Mouse (Mus musculus) limb, embryonic 12.5 days (tissue): ENCODE results near the gene Mapkapk2. TPM values are rescaled to one million over a fixed set of nuclear protein-coding genes. Genes with fewer than 3 reads are reported as not detected.
A peak's percentile ranks its signal among the peaks of the same experiment; 100 is the strongest.
"Not testable (repeated sequence)": the region's sequence is repeated elsewhere in the genome, so short reads cannot be mapped to it uniquely, and the experiment has no call there.

Source experiments
- ATAC-seq: fragments of 200-750 bp; cut with Nextera tagmentation; 2 replicates; pipeline ENCODE4 v1.8.0; 2017; ENCODE audit warnings: low read depth, moderate TSS enrichment; ENCODE audit not compliant: insufficient number of reproducible peaks, insufficient read depth, low FRiP score, low TSS enrichment
- H3K27ac ChIP-seq: fragments of 300-500 bp; sonication (generic); 2 replicates; pipeline ENCODE4 v1.5.1; 2016; ENCODE audit warnings: mild to moderate bottlenecking, moderate library complexity
- H3K27me3 ChIP-seq: fragments of 300-500 bp; sonication (generic); 2 replicates; pipeline ENCODE4 v1.6.1; 2016; ENCODE audit warnings: mild to moderate bottlenecking, moderate library complexity
- H3K36me3 ChIP-seq: fragments of 300-500 bp; sonication (generic); 2 replicates; pipeline ENCODE4 v1.6.1; 2016; ENCODE audit warnings: mild to moderate bottlenecking, moderate library complexity
- H3K4me1 ChIP-seq: fragments of 300-500 bp; sonication (generic); replicated peaks from 2 replicates; pipeline ENCODE4 v1.6.1; 2016
- H3K4me2 ChIP-seq: fragments of 300-500 bp; sonication (generic); 2 replicates; pipeline ENCODE4 v1.6.1; 2016; ENCODE audit warnings: mild to moderate bottlenecking, moderate library complexity
- H3K4me3 ChIP-seq: fragments of 300-500 bp; sonication (generic); replicated peaks from 2 replicates; pipeline ENCODE4 v1.5.1; 2016; ENCODE audit warnings: mild to moderate bottlenecking
- H3K9ac ChIP-seq: fragments of 300-500 bp; sonication (generic); replicated peaks from 2 replicates; pipeline ENCODE4 v1.6.1; 2016; ENCODE audit warnings: mild to moderate bottlenecking, moderate library complexity
- H3K9me3 ChIP-seq: fragments of 300-500 bp; sonication (generic); 2 replicates; pipeline ENCODE4 v1.6.1; 2016; ENCODE audit warnings: mild to moderate bottlenecking, moderate library complexity
- WGBS: fragments of 180-500 bp; shearing (Covaris S2); methylation state at CpG from one replicate; pipeline ENCODE4 v1.1.7; 2016; 5-methylcytosine and 5-hydroxymethylcytosine counted together
- polyA plus RNA-seq: library from polyadenylated mRNA; unstranded; fragments of >200 nt; fragmentation: Nextera tagmentation; extraction: Ambion mirVana; gene quantifications from 2 replicates; pipeline ENCODE4 v1.2.1, GENCODE M21; 2016

The Mapkapk2 gene
- 56.3 and 58.9 TPM in 2 replicates for polyA plus RNA-seq

DNA sequence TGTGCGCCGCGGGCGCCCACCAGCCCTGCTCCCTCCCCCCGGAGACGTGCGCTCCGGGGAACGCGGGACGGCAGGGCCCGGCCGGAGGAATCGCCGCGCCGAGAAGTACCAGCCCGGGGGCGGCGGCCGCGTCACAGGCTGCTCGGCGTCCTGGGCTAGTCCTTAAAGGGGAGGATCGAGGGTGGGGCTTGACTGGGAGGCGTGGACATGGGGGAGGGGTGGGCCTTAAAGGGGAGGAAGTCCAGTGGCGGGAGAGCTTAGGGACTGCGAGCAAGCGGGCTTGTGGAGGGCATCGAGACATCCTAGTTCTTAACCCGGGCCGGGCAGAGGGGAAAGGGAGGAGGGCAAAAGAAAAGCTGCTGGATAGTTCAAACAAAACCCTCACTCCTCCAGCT lies at the start of gene Mapkapk2:
Mapkapk2 (minus strand) TSS at position 127 of the 395 bp plus-strand sequence.
- ATAC-seq: peak; percentile 90
- peak within 1 kb of the TSS; percentile 95 for H3K9ac ChIP-seq
- no peaks in the 10 kb centered on the region for H3K36me3 ChIP-seq
- peak within 1 kb of the TSS; percentile 79 for H3K4me2 ChIP-seq
- H3K4me3 ChIP-seq: peak within 1 kb of the TSS; percentile 96
- H3K27ac ChIP-seq: peak within 1 kb of the TSS; percentile 93
- H3K4me1 ChIP-seq: peaks cover 31% of the 10 kb centered on the region
- H3K9me3 ChIP-seq: no peaks in the 10 kb centered on the region
- H3K27me3 ChIP-seq: no peaks in the 10 kb centered on the region
- under 1% methylated on average over 21 of the region's 32 CpGs for WGBS

DNA sequence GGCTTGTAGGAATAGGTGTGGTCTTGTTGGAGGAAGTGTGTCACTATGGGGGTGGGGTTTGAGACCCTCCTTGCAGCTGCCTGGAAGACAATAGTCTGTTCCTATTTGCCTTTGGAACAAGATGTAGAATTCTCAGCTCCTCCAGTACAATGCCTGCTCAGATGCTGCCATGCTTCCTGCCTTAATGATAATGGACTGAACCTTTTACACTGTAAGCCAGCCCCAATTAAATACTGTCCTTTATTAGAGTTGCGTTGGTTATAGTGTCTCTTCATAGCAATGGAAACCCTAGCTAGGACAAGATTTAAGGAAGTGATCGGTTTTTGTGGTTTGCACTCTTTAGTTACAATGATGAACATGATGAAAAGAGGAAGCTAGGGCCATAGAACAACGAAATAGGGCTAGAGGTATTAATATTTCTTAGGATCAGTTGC lies 48.6 kb upstream of the Mapkapk2 start:
- 83% methylated on average over 3 of the region's 3 CpGs for WGBS
- Histone ChIP-seq H3K4me3 (no peak overlapping the region), H3K9me3 (no peaks in the 10 kb centered on the region), H3K4me2 (no peak overlapping the region), H3K36me3 (no peaks in the 10 kb centered on the region), H3K9ac (no peak overlapping the region), H3K27me3 (no peaks in the 10 kb centered on the region), H3K4me1 (no peaks in the 10 kb centered on the region), H3K27ac (no peak overlapping the region)
- ATAC-seq: no peak

DNA sequence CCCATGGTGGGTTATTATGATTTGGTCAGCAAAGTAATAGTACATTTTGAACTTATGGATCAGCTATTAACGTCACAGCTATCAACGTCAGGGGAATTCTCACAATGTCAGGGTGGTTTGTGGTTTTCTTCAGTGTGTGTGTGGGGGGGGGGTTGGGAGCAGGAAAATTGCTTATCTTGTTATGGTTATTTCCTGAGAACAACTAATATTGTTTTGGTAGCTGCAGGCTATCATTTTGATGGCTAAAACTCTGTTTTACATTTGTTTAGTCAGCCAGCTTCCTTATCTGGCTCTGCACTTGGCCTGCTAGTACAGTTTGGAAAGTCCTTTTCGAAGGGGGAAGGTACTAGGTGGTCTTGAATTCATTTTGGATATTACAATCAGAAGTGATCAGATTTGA lies 47.6 kb upstream of the Mapkapk2 start:
- not testable (repeated sequence) for H3K27me3 ChIP-seq, ATAC-seq, H3K9me3 ChIP-seq, H3K4me2 ChIP-seq, H3K36me3 ChIP-seq, H3K4me3 ChIP-seq, H3K9ac ChIP-seq, H3K27ac ChIP-seq, H3K4me1 ChIP-seq
- WGBS: 90% methylated on average over 3 of the region's 3 CpGs

DNA sequence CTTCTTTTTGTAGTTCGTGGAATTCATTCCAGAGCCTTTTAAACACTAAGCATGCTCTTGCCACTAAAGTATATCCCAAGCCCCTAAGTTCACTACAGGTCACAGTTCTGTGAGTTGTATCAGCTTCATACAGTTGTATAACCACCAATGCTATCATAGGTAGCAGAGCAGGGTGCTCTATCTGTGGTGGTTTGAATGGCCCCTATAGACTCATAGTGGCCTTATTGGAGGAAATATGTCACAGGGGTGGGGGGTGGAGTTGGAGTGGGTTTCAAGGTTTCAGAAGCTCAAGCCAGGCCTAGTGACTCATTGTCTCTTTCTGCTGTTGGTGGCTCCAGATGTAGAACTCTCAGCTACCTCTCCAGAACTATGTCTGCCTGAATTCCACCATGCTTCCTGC lies 44.8 kb upstream of the Mapkapk2 start:
- Histone ChIP-seq H3K9ac (no peak overlapping the region), H3K27me3 (no peaks in the 10 kb centered on the region), H3K9me3 (no peaks in the 10 kb centered on the region), H3K4me2 (no peak overlapping the region), H3K4me1 (no peaks in the 10 kb centered on the region), H3K27ac (no peak overlapping the region), H3K4me3 (no peak overlapping the region), H3K36me3 (no peaks in the 10 kb centered on the region)
- ATAC-seq: no peak
- 76% methylated on average over 1 of the region's 1 CpGs for WGBS

DNA sequence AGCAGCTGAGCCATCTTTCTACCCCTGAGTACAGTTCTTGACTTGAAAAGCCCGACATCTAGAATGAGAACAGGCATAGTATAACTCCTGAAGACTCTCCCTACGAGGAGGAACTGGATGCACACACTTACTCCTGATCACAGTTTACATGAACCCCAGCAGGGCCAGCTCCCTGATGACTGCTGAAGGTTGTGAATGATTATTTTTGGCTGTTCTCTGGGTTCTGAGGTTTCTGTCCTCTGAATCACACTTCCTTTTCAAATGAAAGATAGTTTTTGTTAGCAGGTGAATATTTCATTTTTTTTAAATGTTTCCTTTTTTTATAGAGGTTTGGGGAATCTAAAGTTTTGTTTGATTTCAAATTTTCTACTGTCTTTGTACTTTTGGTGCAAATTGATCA lies 43.8 kb upstream of the Mapkapk2 start:
- Histone ChIP-seq H3K9me3 (no peaks in the 10 kb centered on the region), H3K36me3 (no peaks in the 10 kb centered on the region), H3K4me3 (no peak overlapping the region), H3K4me2 (no peak overlapping the region), H3K4me1 (no peaks in the 10 kb centered on the region), H3K27me3 (no peaks in the 10 kb centered on the region), H3K27ac (no peak overlapping the region), H3K9ac (no peak overlapping the region)
- ATAC-seq: no peak
- WGBS: 51% methylated on average over 2 of the region's 2 CpGs

DNA sequence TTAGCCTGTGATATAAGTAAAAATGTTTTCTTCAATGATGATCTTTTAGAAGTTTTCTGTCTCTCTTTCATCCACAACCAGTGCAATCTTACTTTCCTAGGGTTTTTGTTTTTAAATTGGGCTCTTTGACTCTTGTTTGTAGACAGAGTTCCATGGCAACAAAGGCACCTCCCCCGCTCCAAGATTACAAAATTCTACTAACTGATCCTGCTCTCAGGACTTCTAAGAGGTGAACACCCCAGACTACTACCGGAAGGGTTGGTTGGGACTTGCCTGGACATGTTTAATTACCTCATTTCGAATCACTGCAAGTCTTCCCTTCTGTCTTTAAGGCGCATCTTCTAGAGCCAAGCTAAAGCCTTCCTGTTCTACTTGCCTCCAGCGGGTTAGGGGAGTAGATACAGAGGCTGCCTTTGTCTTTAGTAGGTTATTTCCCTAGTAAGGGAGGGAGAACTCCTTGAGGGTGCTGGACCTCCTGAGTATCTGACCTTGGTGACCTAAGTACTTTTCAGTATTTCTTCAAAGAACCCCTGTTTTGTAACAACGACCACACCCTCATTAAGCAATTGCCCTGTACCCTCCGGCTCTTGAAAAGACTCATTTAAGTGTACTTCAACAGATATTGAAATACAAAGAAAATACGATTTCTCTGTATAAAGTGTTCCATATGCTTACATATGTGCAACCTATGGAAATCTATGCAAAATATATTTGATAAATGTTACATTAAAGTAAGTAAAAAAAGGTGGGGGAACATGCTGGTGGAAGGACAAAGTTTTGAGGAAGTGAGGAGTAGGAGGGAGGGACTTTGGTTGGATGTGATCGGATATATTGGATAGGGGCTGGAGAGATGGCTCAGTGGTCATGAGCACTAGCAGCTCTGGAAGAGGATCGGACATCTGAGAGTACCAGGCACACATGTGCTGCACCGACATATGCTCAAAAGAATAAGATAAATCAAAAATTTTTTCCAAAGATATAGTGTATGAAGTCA lies 41.8 kb upstream of the Mapkapk2 start:
- no peaks in the 10 kb centered on the region for H3K36me3 ChIP-seq
- peak overlapping the region; percentile 84 for H3K4me2 ChIP-seq
- H3K9ac ChIP-seq: no peak overlapping the region
- no peak overlapping the region for H3K27ac ChIP-seq
- no peaks in the 10 kb centered on the region for H3K27me3 ChIP-seq
- no peaks in the 10 kb centered on the region for H3K4me1 ChIP-seq
- WGBS: 71% methylated on average over 11 of the region's 11 CpGs
- ATAC-seq: no peak
- no peak overlapping the region for H3K4me3 ChIP-seq
- no peaks in the 10 kb centered on the region for H3K9me3 ChIP-seq

DNA sequence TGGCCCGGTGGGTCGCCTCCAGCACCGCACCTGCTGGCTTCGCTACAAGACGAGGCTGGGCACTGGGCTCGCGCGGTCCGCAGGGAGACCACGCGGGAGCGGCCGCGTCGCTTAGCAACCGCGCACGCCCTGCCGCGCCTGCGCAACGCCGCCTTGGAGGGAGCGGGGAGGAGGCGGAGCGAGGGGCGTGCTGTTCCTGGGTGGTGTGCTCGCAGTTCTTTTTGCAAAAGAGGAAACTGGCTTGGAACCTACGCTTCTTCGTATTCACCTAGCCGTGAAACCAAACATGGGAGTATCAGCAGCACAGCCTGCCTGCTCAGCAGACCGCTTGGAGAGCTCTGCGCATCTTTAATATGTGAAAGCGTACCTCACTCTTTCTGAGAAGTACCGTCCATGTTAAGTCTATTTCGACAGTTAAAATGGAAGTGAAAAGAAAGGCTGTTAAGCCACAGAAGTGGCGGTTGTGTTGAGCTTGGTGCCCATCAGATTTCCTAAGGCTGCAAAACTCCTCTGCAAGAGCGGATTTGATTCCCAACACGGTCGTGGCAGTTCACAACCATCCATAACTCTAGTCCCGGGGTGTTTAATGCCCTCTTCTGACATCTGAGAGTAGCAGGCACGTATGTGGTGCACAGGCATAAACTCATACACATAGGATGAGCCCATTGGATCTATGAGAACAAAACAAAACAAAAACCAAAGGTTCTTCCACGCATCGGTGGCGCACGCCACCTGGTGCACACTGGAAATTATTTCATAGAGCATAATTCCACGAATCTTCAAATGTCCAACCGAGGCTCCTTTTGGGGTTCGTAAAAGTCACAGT lies 40.8 kb upstream of the Mapkapk2 start, which contains the start of gene Dyrk3:
Dyrk3 (minus strand) TSS at position 150 of the 826 bp plus-strand sequence.
- ATAC-seq: peak; percentile 96
- H3K27me3 ChIP-seq: no peaks in the 10 kb centered on the region
- no peaks in the 10 kb centered on the region for H3K9me3 ChIP-seq
- 6% methylated on average over 49 of the region's 49 CpGs for WGBS
- peak within 1 kb of the TSS; percentile 84 for H3K4me2 ChIP-seq
- H3K36me3 ChIP-seq: no peaks in the 10 kb centered on the region
- H3K27ac ChIP-seq: peak within 1 kb of the TSS; percentile 83
- peak within 1 kb of the TSS; percentile 71 for H3K9ac ChIP-seq
- no peaks in the 10 kb centered on the region for H3K4me1 ChIP-seq
- H3K4me3 ChIP-seq: peak within 1 kb of the TSS; percentile 66

DNA sequence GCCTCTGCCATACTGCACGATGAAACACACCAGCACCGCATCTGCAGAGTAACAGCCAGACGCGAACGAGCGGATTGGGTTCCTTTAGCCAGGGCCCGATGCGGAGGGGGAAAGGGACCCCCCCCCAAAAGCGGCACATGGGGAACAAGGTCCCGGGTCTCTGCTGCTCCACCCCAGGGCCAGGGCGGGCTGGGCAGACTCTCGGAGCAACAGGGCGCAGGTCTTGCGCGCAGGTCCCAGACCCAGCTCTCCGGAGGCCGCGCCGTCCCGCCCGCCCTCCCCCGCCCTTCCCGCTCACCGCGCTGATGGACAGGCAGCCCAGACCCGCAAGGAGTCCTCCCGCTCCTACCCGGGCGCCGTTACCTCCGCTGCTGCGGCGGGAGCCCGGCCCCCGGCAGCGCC lies 40.1 kb upstream of the Mapkapk2 start:
- H3K36me3 ChIP-seq: no peaks in the 10 kb centered on the region
- no peaks in the 10 kb centered on the region for H3K27me3 ChIP-seq
- peak overlapping the region; percentile 71 for H3K9ac ChIP-seq
- WGBS: 0% methylated on average over 34 of the region's 36 CpGs
- H3K4me2 ChIP-seq: peak overlapping the region; percentile 84
- H3K4me3 ChIP-seq: peak overlapping the region; percentile 66
- no peaks in the 10 kb centered on the region for H3K4me1 ChIP-seq
- H3K27ac ChIP-seq: peak overlapping the region; percentile 83
- peak; percentile 84 for ATAC-seq
- no peaks in the 10 kb centered on the region for H3K9me3 ChIP-seq

DNA sequence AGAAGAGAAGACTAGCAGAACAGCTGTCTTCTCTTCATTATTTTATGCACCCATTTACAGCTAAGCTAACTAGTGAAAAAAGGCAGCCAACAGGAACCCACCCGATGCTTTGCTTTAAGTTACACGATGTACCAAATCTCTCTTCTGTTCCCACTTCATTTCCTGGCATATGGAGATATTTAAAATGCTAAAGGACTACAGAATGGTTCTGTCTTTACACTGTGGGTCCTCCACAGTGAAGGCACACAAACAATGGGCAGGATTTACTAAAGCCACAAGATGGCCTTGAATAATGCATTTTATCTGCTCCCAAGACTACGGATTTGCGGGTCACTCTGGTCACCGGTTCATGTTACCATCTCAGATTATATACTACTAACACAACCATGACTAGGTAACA lies 39.5 kb upstream of the Mapkapk2 start:
- no peak for ATAC-seq
- Histone ChIP-seq H3K9ac (no peak overlapping the region), H3K27me3 (no peaks in the 10 kb centered on the region), H3K9me3 (no peaks in the 10 kb centered on the region), H3K4me1 (no peaks in the 10 kb centered on the region), H3K4me3 (peak overlapping the region; percentile 66; the same call in 1 of the 2 replicates), H3K4me2 (peak overlapping the region; percentile 84), H3K36me3 (no peaks in the 10 kb centered on the region), H3K27ac (no peak overlapping the region)
- 24% methylated on average over 5 of the region's 5 CpGs for WGBS

DNA sequence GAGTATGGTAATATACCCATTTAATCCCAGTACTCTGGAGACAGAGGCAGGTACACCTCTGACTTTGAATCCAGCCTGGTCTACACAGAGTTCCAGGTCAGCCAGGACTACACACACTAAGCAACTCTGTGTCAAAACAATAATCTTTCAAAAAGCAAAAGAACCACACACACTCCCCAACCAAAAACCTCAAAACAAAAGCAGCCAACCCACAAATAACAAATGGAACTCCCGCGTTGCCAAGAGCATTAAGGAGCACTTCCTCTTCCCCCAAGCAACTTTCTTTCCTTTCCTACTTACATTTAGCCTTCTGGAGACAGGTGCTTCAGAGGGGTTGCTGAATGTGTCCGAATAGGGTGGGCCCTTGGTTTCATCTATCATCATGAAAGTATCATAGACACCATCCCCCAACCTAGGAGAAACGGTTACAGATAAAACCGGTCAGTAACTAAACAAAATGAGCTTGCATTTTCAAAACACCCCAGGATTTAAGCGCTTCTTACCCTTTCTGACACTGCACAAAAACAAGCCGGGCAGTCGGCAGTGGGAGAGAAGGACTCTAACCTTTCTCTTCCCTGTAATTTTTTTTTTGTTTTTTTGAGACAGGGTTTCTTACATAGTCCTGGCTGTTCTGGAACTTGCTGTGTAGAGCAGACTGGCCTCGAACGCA lies 38.5 kb upstream of the Mapkapk2 start:
- H3K27ac ChIP-seq: no peak overlapping the region
- 83% methylated on average over 10 of the region's 10 CpGs for WGBS
- no peaks in the 10 kb centered on the region for H3K4me1 ChIP-seq
- H3K9me3 ChIP-seq: no peaks in the 10 kb centered on the region
- no peak overlapping the region for H3K4me2 ChIP-seq
- H3K36me3 ChIP-seq: no peaks in the 10 kb centered on the region
- ATAC-seq: no peak
- H3K4me3 ChIP-seq: no peak overlapping the region
- no peaks in the 10 kb centered on the region for H3K27me3 ChIP-seq
- H3K9ac ChIP-seq: no peak overlapping the region
